Mouse (Mus musculus) testis, postnatal 10 days (tissue): ENCODE measurements around the gene C1qtnf2.

Source experiments
- DNase-seq: peaks from one replicate; pipeline ENCODE4 v3.0.0; 2021; ENCODE audit warnings: low spot score

C1qtnf2 gene

DNA sequence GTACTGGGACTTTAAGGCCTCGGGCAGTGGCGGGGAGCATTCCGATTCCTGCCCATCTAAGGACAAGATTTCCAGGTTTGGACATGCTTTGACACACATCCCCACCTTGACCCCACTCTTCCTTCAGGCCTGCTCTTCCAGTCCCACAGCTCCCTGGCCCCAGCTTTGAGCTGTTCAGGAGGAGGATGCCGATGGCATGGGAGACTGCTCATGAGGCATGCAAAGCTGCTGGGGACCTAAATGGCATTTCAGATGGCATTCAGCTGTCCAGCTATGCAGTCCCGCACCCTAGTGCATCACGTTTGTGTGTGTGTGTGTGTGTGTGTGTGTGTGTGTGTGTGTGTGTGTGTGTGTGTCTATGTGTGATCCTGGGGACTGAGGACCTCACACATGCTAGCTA, 63.0 kb downstream of the C1qtnf2 start:
- no peak for DNase-seq

DNA sequence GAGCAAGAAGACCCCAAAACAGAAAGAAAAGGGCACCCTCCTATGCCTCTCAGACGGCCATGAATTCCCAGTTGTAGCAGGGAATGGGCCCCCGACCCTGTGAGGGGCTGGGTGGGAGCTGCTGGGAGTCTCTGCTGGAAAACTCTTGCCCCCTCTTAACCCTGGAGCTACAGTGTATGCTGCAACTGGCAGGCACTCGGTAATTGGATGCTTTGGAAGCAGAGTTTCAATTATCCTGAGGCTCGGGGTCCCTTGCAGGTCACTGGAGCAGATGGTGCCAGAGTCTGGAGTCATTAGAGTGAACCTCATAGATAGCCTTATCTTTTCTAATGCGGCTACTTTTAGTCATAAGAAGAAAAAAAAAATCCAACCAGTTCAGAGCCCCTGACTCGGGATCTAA, 65.8 kb downstream of the C1qtnf2 start:
- DNase-seq: no peak
